Mouse (Mus musculus) c-Kit-positive CD71-negative TER-119-negative erythroid progenitor cells, embryonic 14.5 days (primary cell): Measurements from ENCODE around the gene Luc7l2.
"Not testable (repeated sequence)": the region's sequence is repeated elsewhere in the genome, so short reads cannot be mapped to it uniquely, and the experiment has no call there.

Experiments
- DNase-seq: peaks from one replicate; pipeline ENCODE4 v3.0.0-alpha.2; 2013; ENCODE audit warnings: low read depth

Luc7l2 gene

DNA sequence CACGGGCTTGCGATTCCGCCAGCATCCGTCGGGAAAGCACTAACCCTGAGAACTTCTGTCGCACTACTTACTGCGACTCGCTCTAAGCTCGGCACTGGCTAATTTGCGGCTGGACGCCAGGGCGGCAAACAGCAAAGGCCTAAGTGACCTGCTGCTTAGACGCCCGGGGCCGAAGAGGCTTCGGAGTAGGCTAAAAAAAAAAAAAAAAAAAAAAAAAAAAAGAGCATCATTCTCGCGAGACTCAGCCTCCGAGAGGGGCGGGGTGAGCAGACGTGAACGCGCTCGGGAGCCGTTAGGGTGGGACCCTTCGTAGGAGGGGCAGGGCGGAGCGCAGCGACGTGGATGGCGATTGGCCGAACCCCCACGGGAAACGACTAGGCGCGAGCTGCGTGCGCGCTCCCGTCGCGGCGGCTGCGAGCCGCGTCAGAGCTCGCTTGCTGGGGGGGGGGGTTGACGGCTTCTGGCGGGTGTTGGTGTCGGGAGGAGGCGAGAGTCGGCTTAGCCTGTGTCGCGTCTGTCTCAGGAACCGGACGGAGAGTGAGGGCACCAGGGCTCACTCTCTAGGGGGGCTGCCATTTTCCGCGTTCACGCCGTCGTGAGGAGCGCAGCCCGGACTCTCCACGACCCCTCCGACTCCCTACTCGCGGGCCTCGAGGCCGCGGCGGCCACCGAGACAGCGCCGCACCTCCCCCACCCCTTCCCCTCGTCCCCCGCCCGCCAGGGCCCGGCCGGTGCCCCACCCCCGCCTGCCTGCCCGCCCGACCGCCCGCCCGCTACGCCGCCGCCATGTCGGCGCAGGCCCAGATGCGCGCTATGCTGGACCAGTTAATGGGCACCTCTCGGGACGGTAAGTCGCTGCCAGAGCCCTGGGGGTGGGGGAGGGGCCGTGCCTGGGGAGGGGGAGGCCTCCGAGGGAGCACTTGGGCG is at the start of gene Luc7l2:
Gene Luc7l2, plus strand, starts transcription at position 273 of the 927 bp plus-strand sequence.
- DNase-seq = peak; percentile 93

DNA sequence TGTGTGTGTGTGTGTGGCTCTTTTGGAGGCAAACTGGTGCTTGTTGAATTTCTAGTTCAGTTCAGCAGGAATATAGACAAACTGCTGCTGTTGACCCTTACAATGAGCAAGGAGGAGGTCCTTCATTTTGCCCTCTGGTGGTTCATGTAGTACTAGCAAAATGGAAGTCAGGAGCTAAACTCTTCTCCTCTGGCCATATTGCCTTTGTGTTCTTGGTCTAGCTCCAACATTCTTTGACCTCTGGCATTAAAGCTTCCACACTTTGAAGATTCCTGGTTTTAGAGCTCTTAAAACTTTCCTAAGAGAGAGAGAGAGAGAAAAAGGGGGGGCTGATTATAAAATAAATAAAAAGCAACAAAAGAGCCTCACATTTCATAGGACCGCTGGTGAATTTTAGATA is 39.0 kb upstream of the Luc7l2 start:
- no peak for DNase-seq

DNA sequence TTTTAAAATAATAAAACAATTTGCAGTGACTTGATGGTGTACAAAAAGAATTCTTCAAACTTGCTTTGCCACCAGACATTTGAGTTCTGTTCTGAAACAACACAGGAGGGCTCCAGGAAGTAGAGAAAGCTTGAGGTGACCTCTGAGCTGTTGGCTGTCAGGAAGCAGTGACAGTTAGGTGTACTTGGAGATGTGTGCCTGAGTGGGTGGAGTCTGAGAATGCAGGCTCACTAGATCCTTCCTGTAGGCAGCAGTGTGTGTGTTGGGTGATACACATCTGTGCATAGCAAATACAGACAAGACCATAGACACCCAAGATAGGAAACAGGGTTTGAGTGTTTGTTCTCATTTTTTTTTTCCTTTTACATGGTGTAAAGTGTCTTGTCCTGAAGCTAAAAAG is 38.3 kb upstream of the Luc7l2 start:
- no peak for DNase-seq

DNA sequence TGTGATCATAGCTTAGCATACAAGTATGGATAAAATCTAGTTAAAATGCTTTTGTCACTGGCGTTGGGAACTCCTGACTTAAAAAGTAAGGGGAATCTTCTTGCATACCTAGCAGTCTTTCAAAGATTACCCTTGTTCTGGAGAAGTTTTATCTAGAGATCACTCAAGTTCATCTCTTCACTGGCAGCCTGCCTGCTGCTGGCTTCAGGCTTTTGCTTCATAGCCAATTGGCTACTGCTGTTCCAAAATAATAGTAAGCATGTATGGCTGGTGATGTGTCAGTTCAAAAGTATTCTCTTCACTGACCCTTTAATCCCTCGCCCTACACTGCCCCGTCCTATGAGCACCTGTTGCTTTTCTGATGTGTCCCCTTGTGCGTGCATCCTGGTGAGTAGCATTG is 35.9 kb upstream of the Luc7l2 start:
- DNase-seq = no peak

DNA sequence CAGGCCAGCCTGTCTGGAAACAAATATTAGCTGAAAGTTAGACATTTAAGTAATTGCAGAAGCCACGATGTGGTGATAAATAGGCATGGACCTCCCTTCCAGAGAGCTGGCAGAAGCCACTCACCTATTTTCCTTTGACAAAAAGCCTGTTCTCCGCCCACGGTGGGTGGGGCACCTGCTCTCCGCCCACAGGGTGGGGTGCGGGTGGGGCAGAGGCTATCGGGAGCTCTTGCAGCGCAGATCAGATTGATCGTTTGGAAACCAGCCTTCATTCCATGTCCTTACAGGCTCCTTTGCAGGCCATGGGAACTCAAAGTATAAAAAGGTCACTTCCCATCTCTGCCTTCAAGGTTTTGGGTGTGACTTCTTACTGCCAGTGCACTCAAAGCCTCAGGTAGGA is 27.3 kb upstream of the Luc7l2 start:
- no peak for DNase-seq

DNA sequence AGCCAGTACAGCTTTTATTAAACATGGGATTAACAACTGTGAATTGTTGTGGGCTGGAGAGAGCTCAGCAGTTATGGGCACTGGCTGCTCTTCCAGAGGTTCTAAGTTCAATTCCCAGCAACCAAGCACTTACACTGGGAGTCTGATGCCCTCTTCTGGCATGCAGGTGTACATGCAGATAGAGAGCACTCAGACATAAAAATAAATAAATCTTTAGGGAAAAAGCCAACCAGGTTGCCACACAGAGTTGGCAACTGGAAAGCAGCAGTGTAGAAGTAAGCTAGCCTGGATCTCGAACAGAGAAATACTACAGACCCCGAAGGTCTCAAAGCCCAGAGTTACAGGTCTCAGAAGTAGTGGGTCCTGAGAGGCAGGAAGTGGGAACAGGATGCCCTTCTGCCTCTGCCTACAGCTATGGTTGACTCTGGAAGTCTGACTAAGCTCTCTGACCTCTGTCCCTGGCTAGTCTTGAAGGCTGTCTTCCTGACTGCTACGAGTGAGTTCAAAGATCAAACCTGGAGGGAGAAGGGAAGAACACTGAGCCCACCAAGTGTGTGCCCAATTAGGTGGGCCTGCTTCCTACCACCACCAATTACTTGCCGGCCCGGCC is 19.8 kb upstream of the Luc7l2 start:
- no peak for DNase-seq

DNA sequence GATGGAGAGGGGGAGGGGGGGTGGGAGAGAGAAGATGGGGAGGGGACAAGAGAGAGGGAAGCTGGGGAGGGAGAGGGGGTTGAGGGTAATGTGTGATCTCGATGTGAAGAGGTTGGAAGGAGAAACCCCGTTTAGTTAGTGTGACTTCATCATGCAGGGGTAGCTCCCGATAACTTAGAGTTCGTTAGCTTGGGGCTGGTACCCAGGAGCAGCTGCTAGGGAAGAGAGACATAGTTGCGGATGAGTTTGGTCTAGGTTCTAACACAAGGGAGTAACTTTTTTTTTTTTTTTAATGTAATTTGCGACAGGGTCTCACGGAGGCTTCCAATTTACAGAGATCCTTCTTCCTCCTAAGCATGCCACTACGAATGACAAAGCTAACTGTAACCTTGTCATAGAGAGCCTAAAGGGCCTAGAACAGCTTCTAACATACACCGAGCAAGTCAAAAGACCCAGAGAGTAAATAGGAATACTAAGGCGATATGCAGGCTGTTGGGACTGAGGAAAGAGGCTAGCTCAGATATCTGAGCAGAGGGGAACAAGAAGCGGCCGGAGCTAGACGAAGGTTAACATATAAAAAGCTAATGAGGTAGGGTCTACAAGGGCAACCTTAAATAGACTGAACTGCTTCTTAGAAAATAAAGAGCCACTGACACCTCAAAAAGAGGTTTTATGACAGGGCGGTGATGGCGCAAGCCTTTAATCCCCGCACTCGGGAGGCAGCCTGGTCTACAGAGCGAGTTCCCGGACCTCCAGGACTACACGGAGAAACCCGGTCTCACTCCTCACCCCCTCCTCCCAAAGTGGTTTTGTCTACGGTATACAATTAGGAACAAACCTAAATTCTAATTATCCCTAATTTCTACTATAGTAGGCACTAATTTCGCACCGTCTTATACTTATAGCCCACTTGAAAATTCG is 18.4 kb upstream of the Luc7l2 start:
- DNase-seq = no peak

DNA sequence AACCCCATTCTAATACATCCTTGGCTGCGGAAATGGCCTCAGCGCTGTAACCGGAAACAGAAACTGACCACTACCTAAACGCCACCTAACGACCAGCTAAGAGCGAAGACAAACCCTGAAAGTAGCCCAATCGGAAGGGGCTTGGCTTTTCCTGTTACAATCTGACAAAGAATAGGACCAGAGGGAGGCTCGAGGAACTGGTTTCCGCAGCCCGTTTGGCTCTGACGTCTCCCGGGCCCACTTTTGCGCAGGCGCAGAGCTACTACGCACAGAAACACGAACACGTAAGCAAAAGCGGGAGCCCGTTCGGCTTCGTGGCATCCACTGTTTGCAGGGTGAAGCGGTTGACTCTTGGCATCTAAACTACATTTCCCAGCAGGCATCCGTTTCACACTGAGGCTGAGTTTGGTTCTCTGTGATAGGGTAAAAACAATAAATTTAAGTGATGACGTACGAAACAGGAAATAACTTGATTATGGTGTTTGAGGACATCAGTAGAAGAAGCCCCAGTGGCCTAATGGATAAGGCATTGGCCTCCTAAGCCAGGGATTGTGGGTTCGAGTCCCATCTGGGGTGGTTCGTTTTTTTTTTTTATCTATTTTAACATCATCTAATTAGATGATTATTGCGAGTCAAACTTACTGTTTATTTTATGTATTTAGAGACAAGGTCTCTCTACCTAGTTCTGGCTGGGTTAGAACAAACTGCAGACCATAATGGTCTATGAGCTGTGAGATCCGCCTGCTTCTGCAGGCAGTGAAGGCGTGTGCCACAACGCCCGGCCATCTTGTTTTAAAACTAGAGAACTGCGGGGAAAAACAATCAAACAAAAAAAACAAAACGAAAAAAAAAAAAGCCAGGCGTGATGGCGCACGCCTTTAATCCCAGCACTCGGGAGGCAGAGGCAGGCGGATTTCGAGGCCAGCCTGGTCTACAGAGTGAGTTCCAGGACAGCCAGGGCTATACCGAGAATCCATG is 17.4 kb upstream of the Luc7l2 start, which contains the start of gene Fmc1:
Gene Fmc1, plus strand, starts transcription at position 75 of the 978 bp plus-strand sequence.
- DNase-seq = peak; percentile 98

DNA sequence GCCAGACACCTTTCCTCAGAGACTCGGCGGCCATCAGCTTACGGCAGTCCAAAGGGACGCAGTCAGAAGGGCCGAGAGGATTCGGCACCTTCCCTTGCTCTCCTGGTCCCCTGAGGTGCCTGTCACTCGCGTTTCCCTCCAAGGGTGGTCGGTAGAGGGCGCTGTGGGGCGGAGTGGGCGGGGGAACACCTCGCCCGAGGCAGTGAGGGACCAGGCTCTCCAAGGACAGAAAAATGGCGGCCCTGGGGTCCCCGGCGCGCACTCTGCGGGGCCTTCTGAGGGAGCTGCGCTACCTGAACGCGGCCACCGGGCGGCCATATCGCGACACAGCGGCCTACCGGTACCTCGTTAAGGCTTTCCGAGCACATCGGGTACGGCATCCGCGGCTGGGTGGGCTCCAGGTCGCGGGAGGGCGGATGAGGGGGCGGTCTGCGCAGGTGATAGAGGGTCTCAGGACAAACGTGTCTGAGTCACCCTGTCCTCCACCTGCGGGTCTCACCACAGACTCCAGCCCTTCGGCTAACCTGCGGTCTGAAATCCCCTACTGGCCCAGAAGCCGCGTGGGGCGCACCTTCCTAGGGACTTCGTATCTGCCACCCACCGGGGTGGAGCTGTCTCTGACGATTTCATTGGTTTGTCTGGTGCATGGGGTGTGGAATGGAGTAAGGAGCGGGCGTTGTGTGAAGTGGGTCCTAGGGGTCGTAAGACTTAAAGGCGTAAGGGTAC is 16.3 kb upstream of the Luc7l2 start:
- DNase-seq = peak; percentile 97

DNA sequence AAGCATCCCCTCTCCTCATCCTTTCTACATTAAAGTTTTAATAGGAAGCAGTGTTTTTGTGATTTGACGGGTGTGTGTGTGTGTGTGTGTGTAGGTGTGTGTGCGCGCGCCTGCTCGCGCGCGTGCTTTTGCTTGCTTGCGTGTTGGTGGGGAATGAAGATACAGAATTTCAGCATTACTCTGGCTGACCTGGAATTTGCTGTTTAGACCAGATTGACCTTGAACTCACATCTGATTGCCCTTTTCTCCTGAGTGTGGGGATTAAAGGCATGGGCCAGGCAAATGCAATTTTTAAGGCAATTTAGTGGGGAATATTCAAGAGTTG is 15.8 kb upstream of the Luc7l2 start:
- DNase-seq = no peak

GRCm38 (mm10) chr6:38535788-38536187 is 15.3 kb upstream of the Luc7l2 start:
- no peak for DNase-seq

DNA sequence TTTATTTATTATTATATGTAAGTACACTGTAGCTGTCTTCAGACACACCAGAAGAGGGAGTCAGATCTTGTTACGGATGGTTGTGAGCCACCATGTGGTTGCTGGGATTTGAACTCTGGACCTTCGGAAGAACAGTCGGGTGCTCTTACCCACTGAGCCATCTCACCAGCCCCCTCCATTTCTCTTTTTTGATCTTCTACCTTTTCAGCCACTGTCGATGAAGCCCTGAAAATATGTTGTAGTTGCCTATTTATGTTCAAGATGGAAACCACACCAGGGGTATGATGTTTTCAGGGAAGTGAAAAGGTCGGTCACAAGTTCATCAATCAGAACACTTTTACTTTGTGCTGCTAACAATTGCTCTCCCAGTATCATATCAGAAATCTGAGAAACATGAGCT is 7.0 kb upstream of the Luc7l2 start:
- not testable (repeated sequence) for DNase-seq

GRCm38 (mm10) chr6:38547005-38547404 is 4.1 kb upstream of the Luc7l2 start:
- not testable (repeated sequence) for DNase-seq

DNA sequence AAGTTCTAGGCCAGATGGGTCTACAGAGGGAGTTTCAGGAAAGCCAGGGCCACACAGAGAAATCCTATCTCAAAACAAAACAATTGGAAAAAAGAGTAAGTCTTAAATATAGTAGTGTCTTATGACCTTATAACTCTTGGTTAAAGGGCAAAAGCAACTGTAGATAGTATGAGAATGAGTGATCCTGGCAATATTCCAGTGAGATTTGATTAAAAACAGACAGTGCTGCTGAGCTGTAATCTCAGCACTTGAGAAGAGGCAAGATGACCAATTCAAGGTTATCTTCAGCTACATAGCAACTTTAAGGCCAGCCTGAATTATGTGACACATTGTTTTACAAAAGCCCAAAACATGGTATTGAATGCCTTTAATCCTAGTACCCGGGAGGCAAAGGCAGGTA is 3.4 kb upstream of the Luc7l2 start:
- DNase-seq = no peak

DNA sequence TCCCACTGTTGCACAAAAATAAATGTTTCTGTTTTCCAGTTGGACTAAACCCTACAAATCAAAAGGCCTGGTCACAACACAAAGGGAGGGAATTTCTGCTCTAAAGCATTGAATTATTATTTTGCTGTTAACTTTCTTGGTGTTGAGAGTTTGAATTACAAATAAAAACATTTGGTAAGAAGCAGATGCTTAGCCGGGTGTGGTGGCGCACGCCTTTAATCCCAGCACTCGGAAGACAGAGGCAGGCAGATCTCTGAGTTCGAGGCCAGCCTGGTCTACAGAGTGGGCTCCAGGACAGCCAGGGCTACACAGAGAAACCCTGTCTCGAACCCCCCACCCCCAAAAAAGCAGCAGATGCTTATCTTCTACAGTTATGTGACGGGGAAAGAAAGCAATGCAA is 2.5 kb upstream of the Luc7l2 start:
- not testable (repeated sequence) for DNase-seq

DNA sequence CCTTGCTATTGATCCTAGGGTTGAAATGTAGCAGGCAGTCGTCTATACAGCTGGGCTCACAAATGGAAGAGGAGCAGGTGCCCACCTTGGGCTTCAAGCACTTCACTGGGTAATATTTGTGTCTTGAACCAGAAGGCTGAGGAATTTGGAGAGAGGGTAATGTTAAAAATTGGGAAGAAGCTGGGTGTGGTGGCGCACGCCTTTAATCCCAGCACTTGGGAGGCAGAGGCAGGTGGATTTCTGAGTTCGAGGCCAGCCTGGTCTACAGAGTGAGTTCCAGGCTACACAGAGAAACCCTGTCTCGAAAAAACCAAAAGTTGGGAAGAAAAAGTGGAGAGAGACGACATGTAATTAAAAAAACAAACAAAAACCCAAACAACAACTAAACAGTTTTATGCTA is 1.3 kb upstream of the Luc7l2 start:
- not testable (repeated sequence) for DNase-seq

DNA sequence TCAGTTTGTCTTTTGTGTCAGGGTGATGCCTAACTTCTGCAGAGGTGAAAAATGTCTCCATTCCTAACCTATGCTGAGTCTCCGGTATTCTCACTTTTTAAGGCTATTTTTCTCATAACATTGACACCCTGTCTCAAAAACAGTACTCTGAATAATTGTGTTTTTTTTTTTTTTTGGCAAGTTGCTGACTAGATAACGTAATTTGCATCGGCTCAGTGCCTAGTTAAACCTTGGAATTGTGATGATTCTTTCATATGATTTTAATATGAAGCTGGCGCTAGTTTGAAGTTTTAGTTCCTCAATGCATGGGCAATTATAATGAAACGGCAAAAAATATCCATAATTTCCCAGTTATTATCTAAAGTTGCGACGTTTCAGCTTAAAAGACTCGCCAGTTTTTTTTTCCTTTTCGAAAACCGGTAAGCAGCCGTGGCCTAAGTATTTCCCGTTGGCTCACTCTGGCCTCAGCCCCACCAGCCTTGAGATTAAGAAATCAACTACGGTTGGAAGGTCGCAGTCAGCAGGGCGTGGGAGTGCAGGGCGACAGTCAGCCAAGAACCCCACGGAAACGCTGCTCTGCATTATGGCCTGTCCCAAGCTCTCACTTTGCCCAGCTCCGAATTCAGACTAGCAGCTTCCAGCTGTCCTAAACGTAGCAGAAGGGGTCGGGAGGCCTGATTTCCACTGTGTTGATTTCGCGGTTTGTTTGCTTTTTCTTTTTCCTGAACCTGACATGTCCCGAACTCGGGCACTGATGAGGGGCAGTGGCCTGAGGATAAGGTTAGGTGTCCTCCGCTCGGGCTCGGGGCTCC is 678 bp upstream of the Luc7l2 start:
- DNase-seq = peak; percentile 60

DNA sequence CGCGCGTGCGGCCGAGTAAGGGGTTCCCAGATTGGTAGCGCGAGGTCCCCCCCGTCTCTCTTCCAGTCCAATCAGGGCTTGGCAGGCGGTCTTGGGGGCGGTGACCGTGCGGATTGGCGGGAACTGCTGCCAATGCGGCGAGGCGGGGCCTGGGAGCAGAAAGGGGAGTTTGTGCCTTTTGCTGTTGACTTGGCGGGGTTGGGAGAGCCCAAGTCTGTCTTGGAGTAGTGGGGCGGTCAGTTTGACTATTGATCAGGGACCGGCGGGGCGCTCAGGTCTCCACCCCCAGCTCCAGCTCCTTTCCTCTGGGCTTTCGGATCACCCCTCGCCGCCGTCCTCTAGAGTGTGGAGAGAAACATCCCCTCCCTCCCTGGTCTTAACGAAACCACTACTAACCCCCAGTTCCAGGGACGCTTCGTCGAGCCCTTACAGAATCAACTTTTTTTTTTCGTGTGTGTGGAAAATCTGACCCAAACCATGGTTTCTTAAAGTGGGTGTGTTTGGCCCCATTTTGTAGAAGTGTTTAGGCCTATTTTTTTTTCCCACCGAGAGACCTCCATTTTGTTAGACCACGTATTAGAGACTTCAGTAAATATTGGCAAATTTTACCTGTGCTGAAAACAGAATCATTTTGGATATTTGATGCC is 978 bp downstream of the Luc7l2 start:
- peak; percentile 94 for DNase-seq

GRCm38 (mm10) chr6:38552636-38553000 is 1.5 kb downstream of the Luc7l2 start:
- no peak for DNase-seq
